Mouse (Mus musculus): ENCODE measurements around the gene Phc1. TPM values are rescaled to one million over a fixed set of nuclear protein-coding genes. Genes with fewer than 3 reads are reported as not detected.
A peak's percentile ranks its signal among the peaks of the same experiment; 100 is the strongest.

Gene Phc1
- total RNA-seq, 2 experiments from 2014 or later = 41.8 to 43.9 TPM

- peak; percentile 70 for DNase-seq (ENCODE audit: low spot score in 2 of 2)
Measured at GRCm38 (mm10) chr6:122339648-122340341, 566 bp downstream of the Phc1 start.

DNA sequence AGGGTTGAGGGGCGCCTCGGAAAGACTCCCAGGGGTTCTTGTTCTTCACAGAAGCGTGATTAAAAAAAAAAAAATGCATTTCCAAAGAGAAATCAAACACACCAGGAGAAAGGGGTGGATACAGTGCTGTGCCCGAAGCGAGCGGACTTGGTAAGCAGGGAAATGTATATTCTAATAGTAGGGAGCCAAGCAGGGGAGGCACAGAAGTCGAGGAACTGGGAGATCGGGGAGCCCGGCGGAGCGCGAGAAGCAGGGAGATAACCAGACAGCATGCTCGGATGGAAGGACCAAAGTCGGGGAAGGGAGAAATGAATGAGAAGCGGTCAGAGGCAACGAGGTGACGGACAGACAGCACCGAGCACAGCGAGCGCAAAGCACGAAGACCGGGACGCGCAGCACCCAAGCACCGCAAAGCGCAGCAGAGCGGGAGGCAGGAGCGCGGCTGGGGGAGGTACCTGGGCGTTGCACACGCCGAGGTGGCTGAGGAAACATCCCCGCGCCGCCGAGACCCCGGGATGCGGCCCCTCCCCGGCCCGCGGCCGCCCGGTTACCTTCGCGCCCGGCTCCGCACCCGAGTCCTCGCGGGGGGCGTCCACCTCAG lies 1.2 kb downstream of the Phc1 start:
- DNase-seq (ENCODE audit: low spot score in 2 of 2) = peak; percentile 14 to 20

DNA sequence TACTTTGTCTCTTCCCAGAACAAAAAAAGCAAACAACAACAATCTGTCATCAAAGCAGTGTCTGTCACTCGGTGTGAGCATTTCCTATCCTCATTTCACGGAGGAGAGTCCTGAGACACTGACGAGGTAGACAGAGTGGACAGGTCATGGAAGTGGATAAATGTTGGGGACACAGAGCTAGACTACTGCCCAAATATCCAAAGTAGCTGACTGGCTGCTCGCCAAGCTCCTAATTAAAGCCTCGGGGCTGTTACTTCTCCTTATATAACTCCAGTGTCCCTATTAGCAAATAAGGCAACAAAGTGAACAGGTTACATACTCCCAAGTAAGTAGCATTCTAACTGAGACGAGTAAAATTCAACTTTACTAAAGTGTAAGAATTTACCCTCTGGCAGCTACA lies 2.8 kb downstream of the Phc1 start:
- DNase-seq (ENCODE audit: low spot score in 2 of 2) = no peak

DNA sequence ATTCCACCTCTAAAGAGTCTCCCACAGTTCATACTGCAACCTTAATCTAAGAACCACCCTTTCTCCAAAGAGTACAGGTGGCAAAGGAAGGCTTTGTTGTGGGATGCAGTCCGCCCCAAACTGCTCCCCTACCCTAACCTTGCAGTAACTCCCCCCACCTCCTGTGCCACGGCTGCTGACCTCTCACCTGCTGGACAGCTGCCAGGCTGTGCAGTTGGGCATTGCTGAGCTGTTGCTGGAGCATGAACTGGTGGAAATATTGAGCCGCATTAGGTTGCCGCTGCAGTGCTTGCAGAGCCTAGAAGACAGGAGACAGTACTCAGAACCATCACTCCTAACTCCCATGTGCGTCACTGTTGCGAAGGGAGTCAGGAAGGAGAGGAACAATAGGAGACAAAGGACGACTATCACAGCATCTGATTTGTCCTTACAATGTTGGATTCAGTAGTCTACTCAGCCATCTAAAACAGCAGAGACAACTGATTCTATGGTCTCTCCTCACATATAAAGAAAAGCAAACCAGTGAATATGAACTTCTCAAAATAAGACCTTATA lies 5.5 kb downstream of the Phc1 start:
- DNase-seq (ENCODE audit: low spot score in 2 of 2) = no peak

DNA sequence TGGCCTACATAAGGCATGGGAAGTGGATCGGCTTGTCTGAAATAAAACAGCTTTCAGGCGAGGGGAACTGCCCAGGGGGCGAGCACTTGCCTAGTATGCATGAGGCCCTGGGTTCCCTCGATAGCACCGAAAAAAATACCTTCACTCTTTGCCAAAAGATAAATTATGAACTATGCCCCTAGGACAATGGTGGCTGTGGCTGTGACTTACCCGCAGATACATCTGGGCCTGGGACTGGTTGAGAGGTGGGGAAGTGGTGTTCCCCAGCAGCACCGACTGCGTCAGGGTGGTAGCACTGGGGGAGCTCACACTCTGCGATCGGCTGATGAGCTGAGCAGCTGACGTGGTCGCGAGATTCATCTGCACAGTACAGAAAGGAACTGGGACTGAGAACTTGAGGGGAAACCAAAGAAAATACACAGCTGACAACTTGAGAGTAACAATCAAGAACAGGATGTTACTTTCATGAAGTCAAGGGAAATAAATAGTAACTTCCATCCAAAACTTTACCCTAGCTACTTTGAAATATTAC lies 7.2 kb downstream of the Phc1 start:
- DNase-seq (ENCODE audit: low spot score in 2 of 2) = no peak

GRCm38 (mm10) chr6:122325361-122325975 lies 14.9 kb downstream of the Phc1 start:
- no peak for DNase-seq (ENCODE audit: low spot score in 2 of 2)

GRCm38 (mm10) chr6:122318726-122319125 lies 21.6 kb downstream of the Phc1 start:
- no peak for DNase-seq (ENCODE audit: low spot score in 2 of 2)

DNA sequence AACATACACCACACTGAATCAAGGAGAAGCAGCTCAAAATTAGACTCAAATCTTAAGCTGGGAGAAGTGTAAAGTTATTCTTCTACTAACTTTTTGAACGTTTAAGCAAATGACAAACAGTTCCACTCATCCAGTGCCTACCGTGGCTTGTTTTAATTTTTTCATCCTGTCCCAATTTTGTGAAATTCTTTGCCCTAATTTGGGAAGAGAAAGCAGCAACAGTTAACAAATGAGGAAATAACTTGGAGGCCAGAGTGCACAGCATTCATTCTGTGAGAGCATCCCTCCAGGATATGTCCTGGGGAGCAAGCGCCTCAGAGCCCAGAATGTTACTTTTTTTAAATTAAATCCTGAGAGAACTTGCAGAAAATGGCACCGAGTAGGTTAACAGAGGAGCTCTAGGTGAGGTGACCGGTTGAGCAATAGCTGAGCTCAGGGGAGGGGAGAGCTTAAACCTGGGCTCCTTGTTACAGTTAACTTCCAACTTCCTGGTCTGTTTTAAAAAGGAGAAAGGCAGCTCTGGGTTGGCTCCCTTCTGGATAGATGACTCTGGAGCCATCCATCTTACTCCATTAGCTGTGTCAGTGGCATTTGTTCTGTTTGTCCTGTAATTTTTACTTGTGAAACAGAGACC lies 30.1 kb downstream of the Phc1 start:
- no peak for DNase-seq (ENCODE audit: low spot score in 2 of 2)

- DNase-seq (ENCODE audit: low spot score in 2 of 2) = no peak
Measured at GRCm38 (mm10) chr6:122309446-122309960, 30.9 kb downstream of the Phc1 start.

- DNase-seq (ENCODE audit: low spot score in 2 of 2) = peak; percentile 68 to 86
Measured at GRCm38 (mm10) chr6:122308505-122309393, 31.6 kb downstream of the Phc1 start, which contains the start of gene M6pr. TSS of gene M6pr (plus strand) at chr6:122308720.

GRCm38 (mm10) chr6:122308136-122308504 lies 32.2 kb downstream of the Phc1 start:
- DNase-seq (ENCODE audit: low spot score in 2 of 2) = no peak

DNA sequence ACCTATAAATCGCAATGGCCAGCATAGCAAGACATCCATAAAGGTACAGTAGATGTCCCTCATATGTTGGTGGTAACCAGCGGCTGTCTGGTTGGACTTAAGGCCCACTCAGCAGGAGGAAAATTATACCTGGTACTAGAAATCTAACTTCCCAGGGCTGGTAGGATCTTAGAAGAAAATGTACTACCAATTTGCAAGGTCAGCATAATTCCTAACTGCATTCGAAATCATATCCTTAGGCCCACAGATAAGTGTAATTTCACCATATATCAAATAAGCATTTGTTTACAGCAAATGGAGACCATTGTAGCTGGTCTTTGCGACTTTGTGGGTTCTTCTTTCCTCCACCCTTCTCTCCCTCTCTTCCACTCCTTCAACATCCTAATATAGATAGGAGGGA lies 33.7 kb downstream of the Phc1 start:
- DNase-seq (ENCODE audit: low spot score in 2 of 2) = no peak

DNA sequence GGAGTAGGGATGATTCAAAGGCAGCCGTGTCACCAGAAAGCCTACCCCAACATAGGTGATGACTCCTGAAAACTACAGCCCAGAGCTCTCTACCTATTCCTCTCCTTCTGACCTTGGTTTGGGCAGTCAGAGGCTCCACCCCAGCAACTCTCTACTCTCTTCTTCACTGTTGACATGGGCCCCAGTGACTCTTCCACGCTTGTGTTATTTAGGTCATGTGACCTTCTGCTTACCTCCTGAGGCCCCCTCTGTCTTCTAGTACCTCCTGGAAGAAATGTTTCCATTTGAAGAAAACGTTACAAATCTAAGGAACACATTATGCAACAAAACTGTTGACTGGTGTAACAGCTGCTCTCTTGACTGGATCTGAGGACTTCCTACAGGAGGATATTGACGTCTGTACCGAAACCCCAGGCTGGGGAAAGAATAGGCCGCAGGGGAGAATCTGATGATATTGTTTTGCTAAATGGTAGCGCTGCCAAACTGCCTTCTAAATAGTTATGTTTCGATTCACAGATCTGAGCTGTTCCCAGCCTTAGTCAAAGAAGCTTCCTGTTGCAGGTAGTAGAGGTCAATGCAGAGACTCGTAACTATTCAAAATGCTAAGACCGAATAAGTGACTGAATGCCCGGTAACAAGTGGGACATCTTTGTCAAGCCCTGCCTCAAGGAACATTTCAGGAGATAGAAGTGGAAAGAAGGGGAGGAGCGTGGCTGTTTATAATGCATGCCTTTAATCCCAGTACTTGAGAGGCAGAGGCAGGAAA lies 35.4 kb downstream of the Phc1 start:
- DNase-seq (ENCODE audit: low spot score in 2 of 2) = no peak

GRCm38 (mm10) chr6:122304355-122304754 lies 36.0 kb downstream of the Phc1 start:
- peak; percentile 40 to 50 for DNase-seq (ENCODE audit: low spot score in 2 of 2)

- DNase-seq (ENCODE audit: low spot score in 2 of 2) = no peak
Measured at GRCm38 (mm10) chr6:122303526-122303925, 36.8 kb downstream of the Phc1 start.

- DNase-seq (ENCODE audit: low spot score in 2 of 2) = no peak
Measured at GRCm38 (mm10) chr6:122302661-122303060, 37.7 kb downstream of the Phc1 start.

- DNase-seq (ENCODE audit: low spot score in 2 of 2) = no peak
Measured at GRCm38 (mm10) chr6:122302121-122302520, 38.2 kb downstream of the Phc1 start.

GRCm38 (mm10) chr6:122299621-122300133 lies 40.7 kb downstream of the Phc1 start:
- DNase-seq (ENCODE audit: low spot score in 2 of 2) = no peak

DNA sequence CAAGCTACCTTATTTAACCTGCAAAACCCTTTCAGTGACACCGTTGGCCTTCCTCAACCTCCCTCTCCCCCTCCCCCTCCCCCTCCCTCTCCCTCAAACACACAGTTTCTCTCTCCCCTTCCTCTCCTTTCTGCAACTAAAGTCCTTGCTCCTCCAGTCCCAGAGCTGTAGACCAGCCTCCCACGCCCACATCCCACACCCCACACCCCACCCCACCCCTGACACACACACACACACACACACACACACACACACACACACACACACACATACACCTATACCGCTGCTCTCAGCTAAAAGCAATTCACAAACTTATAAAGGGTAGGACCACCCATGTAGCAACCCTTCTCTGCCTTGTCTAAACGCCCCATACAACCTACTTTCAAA lies 42.1 kb downstream of the Phc1 start:
- no peak for DNase-seq (ENCODE audit: low spot score in 2 of 2)

Data from adrenal gland, postnatal 4 days (tissue).